Mouse (Mus musculus) urinary bladder, adult 2 months (tissue): Measurements from ENCODE around the gene Usp47. TPM values are rescaled to one million over a fixed set of nuclear protein-coding genes. Genes with fewer than 3 reads are reported as not detected.
A peak's percentile ranks its signal among the peaks of the same experiment; 100 is the strongest.

Source experiments
- DNase-seq: peaks from one replicate; pipeline ENCODE4 v3.0.0; 2022; ENCODE audit warnings: low spot score
- polyA plus RNA-seq: library from polyadenylated mRNA; depleted of rRNA; stranded (reverse); fragments of >200 nt; gene quantifications from 2 replicates; pipeline ENCODE4 v1.2.3, GENCODE M21; 2012; rRNA removed

Usp47 gene
- polyA plus RNA-seq, 1 experiment: 37.2 TPM

GRCm38 (mm10) chr7:112155194-112155593 lies 131.9 kb downstream of the Usp47 start:
- no peak for DNase-seq

DNA sequence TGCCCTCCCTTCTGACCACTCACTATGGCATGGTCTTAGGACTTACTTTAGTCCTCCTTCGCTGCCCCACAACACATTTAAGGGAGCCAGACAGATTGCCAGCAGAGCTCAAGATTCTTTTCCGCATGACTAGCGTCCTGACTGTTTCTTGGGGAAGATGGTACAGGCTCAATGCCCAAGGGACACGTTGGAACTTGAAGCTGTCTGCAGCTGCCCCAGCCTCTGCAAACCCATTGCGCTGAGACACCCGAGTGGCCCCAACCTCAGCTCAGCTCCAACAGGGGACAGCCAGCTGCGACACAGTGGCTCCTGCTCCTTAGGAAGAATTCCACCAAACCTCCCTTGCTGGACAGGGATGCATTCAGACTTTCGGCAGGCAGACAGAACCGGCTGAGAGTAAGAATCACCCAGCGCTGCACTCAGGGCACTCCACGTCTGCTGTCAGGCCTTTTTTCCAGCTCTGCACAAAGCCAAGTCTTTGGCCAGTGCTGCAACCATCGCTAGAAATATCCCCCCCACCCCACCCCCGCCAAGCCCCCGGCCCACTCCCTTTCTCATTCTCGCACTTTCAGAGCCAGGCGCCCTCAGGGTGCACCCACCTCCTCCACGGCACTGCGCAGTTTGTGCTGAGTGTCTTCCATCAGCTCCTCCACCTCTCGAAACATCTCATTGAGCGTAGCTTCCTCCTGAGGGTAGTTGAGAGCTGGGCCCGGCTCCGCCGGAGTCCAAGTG lies 134.4 kb downstream of the Usp47 start:
- DNase-seq: peak; percentile 25

DNA sequence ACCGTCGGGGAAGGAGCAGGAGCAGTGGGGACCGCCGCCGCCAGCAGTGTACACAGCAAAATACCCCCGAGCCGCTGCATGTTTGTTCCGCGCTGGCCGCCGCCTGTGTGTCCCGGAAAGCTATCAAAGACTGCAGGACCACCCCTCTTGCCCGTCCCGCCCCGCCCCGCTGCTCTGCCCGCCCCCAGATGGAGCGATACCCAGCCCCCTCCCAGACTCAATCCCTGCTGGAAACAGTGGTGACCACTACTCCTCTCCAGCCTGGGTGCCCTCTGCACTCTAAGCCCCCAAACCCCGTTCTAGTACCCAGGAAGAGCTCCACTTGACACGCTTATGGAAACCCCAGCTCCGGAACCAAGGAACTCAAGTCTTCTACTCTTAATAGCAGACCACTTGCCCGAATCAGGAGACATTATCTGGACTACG lies 135.0 kb downstream of the Usp47 start:
- DNase-seq: no peak

DNA sequence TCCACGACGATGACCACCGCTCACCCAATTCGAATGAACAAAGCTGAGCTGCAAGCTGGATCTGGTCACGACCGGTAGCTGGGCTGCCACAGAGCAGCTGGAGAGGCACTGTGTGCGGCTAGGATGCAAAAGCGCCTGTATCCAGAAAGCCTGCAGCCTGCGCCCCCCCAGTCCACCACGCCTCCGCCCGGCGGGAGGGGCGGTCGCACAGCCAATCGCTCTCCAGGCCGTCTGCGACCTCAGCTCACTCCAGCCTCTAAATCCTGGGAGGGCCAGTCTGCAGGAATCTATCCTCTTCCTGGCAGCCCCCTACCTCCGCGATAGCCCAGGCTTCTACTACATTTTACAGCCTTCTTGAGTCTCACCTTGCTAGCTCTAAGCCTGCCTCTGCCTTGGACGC lies 135.6 kb downstream of the Usp47 start, which contains the start of gene Dkk3:
TSS of gene Dkk3 (minus strand) at position 116 of the 400 bp plus-strand sequence.
- DNase-seq: no peak

DNA sequence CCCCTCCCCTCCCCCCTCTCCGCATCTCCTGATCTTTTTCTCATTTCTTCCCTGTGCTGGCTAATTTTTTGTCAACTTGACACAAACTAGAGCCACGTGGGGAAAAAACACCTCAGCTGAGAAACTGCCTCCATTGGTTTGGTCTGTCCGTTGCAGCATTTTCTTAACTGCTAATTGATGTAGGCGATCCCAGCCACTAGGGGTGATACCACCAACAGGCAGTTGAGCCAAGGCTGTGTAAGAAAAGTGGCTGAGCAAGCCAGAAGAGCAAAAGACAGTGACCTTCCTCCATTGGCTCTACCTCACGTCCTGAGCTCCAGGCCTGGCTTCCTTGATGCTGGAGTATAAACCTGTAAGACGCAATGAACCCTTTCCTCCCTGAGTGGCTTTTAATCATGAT lies 136.5 kb downstream of the Usp47 start:
- DNase-seq: no peak

Other genes with a start within 250 kb of the Usp47 start
- gene Galnt18, start 243.5 kb upstream of the Usp47 start, polyA plus RNA-seq: 23.2 and 26.8 TPM in 2 replicates
- gene Dkk3, start 135.6 kb downstream of the Usp47 start, polyA plus RNA-seq: 68.6 and 94.4 TPM in 2 replicates
- 22.9 and 26.8 TPM in 2 replicates for gene Mical2, start 202.4 kb downstream of the Usp47 start, polyA plus RNA-seq